Mouse (Mus musculus): ENCODE data around the gene Klhl13. TPM values are rescaled to one million over a fixed set of nuclear protein-coding genes. Genes with fewer than 3 reads are reported as not detected.

Klhl13 gene
- 10.6 and 15.0 TPM in 2 replicates for polyA plus RNA-seq (2015; fragmentation: Nextera tagmentation; extraction: Ambion mirVana)

GRCm38 (mm10) chrX:23364514-23365381 lies at the start of gene Klhl13:
Klhl13 (minus strand) TSS chrX:23365082.
- 12% methylated on average over 38 of the region's 45 CpGs for WGBS (ENCODE audit: insufficient replicate concordance)
- Histone ChIP-seq H3K27ac (ENCODE audit: low read length) (no peak within 1 kb of the TSS), H3K9ac (ENCODE audit: low read depth, low read length) (no peak within 1 kb of the TSS; the same call in 1 of the 2 replicates)

GRCm38 (mm10) chrX:23409296-23410149 lies 44.6 kb upstream of the Klhl13 start:
- H3K4me1 ChIP-seq (ENCODE audit: control insufficient read depth, low read depth, low read length): no peaks in the 10 kb centered on the region
- H3K4me3 ChIP-seq (ENCODE audit: low read depth, low read length): no peak overlapping the region
- H3K27me3 ChIP-seq (ENCODE audit: control insufficient read depth, insufficient read depth, low read depth, low read length): no peaks in the 10 kb centered on the region
- ATAC-seq (ENCODE audit: low read depth): no peak
- H3K4me2 ChIP-seq (ENCODE audit: low read depth, low read length): no peak overlapping the region
- no peaks in the 10 kb centered on the region for H3K36me3 ChIP-seq (ENCODE audit: control insufficient read depth, insufficient read depth)
- H3K27ac ChIP-seq (ENCODE audit: low read length): no peak overlapping the region
- H3K9me3 ChIP-seq (replicated peaks; ENCODE audit: control insufficient read depth, low read length): no peaks in the 10 kb centered on the region
- WGBS (ENCODE audit: insufficient replicate concordance): 31% methylated on average over 4 of the region's 4 CpGs
- no peak overlapping the region for H3K9ac ChIP-seq (ENCODE audit: low read depth, low read length)

More at GRCm38 (mm10) chrX:23364514-23365381, at the start of gene Klhl13:
- H3K9me3 ChIP-seq (replicated peaks; ENCODE audit: control insufficient read depth, low read length): no peaks in the 10 kb centered on the region
- H3K27me3 ChIP-seq (ENCODE audit: control insufficient read depth, insufficient read depth, low read depth, low read length): no peaks in the 10 kb centered on the region
- peak within 1 kb of the TSS; percentile 27; the same call in 1 of the 2 replicates for H3K4me2 ChIP-seq (ENCODE audit: low read depth, low read length)
- H3K4me3 ChIP-seq (ENCODE audit: low read depth, low read length): peak within 1 kb of the TSS; percentile 50
- no peaks in the 10 kb centered on the region for H3K4me1 ChIP-seq (ENCODE audit: control insufficient read depth, low read depth, low read length)
- peak; percentile 83 for ATAC-seq (ENCODE audit: low read depth)
- H3K36me3 ChIP-seq (ENCODE audit: control insufficient read depth, insufficient read depth): no peaks in the 10 kb centered on the region

GRCm38 (mm10) chrX:23388716-23389115 lies 23.8 kb upstream of the Klhl13 start:
- Histone ChIP-seq H3K9ac (ENCODE audit: low read depth, low read length) (no peak overlapping the region), H3K9me3 (replicated peaks; ENCODE audit: control insufficient read depth, low read length) (no peaks in the 10 kb centered on the region), H3K4me2 (ENCODE audit: low read depth, low read length) (no peak overlapping the region), H3K4me1 (ENCODE audit: control insufficient read depth, low read depth, low read length) (no peaks in the 10 kb centered on the region), H3K27ac (ENCODE audit: low read length) (no peak overlapping the region), H3K27me3 (ENCODE audit: control insufficient read depth, insufficient read depth, low read depth, low read length) (no peaks in the 10 kb centered on the region), H3K36me3 (ENCODE audit: control insufficient read depth, insufficient read depth) (no peaks in the 10 kb centered on the region), H3K4me3 (ENCODE audit: low read depth, low read length) (no peak overlapping the region)
- no peak; the same call in 1 of the 2 replicates for ATAC-seq (ENCODE audit: low read depth)
- whole genome bisulfite sequencing (ENCODE audit: insufficient replicate concordance): 27% methylated on average over 4 of the region's 4 CpGs

- Histone ChIP-seq H3K36me3 (ENCODE audit: control insufficient read depth, insufficient read depth) (no peaks in the 10 kb centered on the region), H3K4me2 (ENCODE audit: low read depth, low read length) (no peak overlapping the region), H3K27ac (ENCODE audit: low read length) (no peak overlapping the region), H3K9me3 (replicated peaks; ENCODE audit: control insufficient read depth, low read length) (no peaks in the 10 kb centered on the region), H3K9ac (ENCODE audit: low read depth, low read length) (no peak overlapping the region), H3K27me3 (ENCODE audit: control insufficient read depth, insufficient read depth, low read depth, low read length) (no peaks in the 10 kb centered on the region), H3K4me3 (ENCODE audit: low read depth, low read length) (no peak overlapping the region), H3K4me1 (ENCODE audit: control insufficient read depth, low read depth, low read length) (no peaks in the 10 kb centered on the region)
- WGBS (ENCODE audit: insufficient replicate concordance): 60% methylated on average over 6 of the region's 6 CpGs
- ATAC-seq (ENCODE audit: low read depth): no peak
Observed at GRCm38 (mm10) chrX:23363441-23363840, 1.4 kb downstream of the Klhl13 start.

GRCm38 (mm10) chrX:23360446-23360845 lies 4.4 kb downstream of the Klhl13 start:
- Histone ChIP-seq H3K4me1 (ENCODE audit: control insufficient read depth, low read depth, low read length) (no peaks in the 10 kb centered on the region), H3K4me2 (ENCODE audit: low read depth, low read length) (no peak overlapping the region), H3K9me3 (replicated peaks; ENCODE audit: control insufficient read depth, low read length) (no peaks in the 10 kb centered on the region), H3K27me3 (ENCODE audit: control insufficient read depth, insufficient read depth, low read depth, low read length) (no peaks in the 10 kb centered on the region), H3K4me3 (ENCODE audit: low read depth, low read length) (no peak overlapping the region), H3K36me3 (ENCODE audit: control insufficient read depth, insufficient read depth) (no peaks in the 10 kb centered on the region), H3K9ac (ENCODE audit: low read depth, low read length) (no peak overlapping the region), H3K27ac (ENCODE audit: low read length) (no peak overlapping the region)
- WGBS (ENCODE audit: insufficient replicate concordance): 62% methylated on average over 3 of the region's 3 CpGs
- no peak for ATAC-seq (ENCODE audit: low read depth)

GRCm38 (mm10) chrX:23350083-23350482 lies 14.8 kb downstream of the Klhl13 start:
- H3K9me3 ChIP-seq (replicated peaks; ENCODE audit: control insufficient read depth, low read length): no peaks in the 10 kb centered on the region
- H3K4me2 ChIP-seq (ENCODE audit: low read depth, low read length): no peak overlapping the region
- no peaks in the 10 kb centered on the region for H3K36me3 ChIP-seq (ENCODE audit: control insufficient read depth, insufficient read depth)
- WGBS (ENCODE audit: insufficient replicate concordance): 43% methylated on average over 1 of the region's 1 CpGs
- no peaks in the 10 kb centered on the region for H3K4me1 ChIP-seq (ENCODE audit: control insufficient read depth, low read depth, low read length)
- no peak for ATAC-seq (ENCODE audit: low read depth)
- no peak overlapping the region for H3K27ac ChIP-seq (ENCODE audit: low read length)
- H3K4me3 ChIP-seq (ENCODE audit: low read depth, low read length): no peak overlapping the region
- H3K27me3 ChIP-seq (ENCODE audit: control insufficient read depth, insufficient read depth, low read depth, low read length): no peaks in the 10 kb centered on the region
- no peak overlapping the region for H3K9ac ChIP-seq (ENCODE audit: low read depth, low read length)

- Histone ChIP-seq H3K9me3 (replicated peaks; ENCODE audit: control insufficient read depth, low read length) (no peaks in the 10 kb centered on the region), H3K27me3 (ENCODE audit: control insufficient read depth, insufficient read depth, low read depth, low read length) (no peaks in the 10 kb centered on the region), H3K36me3 (ENCODE audit: control insufficient read depth, insufficient read depth) (no peaks in the 10 kb centered on the region), H3K4me1 (ENCODE audit: control insufficient read depth, low read depth, low read length) (no peaks in the 10 kb centered on the region), H3K27ac (ENCODE audit: low read length) (no peak overlapping the region), H3K4me2 (ENCODE audit: low read depth, low read length) (no peak overlapping the region), H3K9ac (ENCODE audit: low read depth, low read length) (no peak overlapping the region), H3K4me3 (ENCODE audit: low read depth, low read length) (no peak overlapping the region)
- no peak for ATAC-seq (ENCODE audit: low read depth)
- WGBS (ENCODE audit: insufficient replicate concordance): 42% methylated on average over 1 of the region's 1 CpGs
Observed at GRCm38 (mm10) chrX:23328116-23328515, 36.8 kb downstream of the Klhl13 start.

DNA sequence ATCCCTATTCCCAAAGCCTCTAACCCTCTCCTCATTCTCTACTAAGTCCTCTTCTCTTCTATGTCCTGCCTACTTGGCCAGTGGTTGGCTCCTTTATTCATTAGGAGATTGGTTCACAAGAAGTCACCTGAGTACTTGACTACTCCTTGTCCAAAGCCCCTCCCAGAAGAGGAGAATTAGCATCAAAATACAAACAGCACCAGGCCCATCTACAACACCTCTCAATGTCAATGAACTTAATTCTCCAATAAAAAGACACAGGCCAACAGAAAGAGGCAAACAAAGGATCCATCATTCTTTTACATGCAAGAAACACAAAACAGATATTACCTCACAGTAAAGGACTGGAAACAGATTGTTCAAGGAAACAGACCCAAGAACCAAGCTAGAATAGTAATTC lies 46.0 kb downstream of the Klhl13 start:
- no peaks in the 10 kb centered on the region for H3K4me1 ChIP-seq (ENCODE audit: control insufficient read depth, low read depth, low read length)
- ATAC-seq (ENCODE audit: low read depth): no peak
- H3K4me2 ChIP-seq (ENCODE audit: low read depth, low read length): no peak overlapping the region
- H3K27ac ChIP-seq (ENCODE audit: low read length): no peak overlapping the region
- no peak overlapping the region for H3K4me3 ChIP-seq (ENCODE audit: low read depth, low read length)
- H3K27me3 ChIP-seq (ENCODE audit: control insufficient read depth, insufficient read depth, low read depth, low read length): no peaks in the 10 kb centered on the region
- no peaks in the 10 kb centered on the region for H3K36me3 ChIP-seq (ENCODE audit: control insufficient read depth, insufficient read depth)
- no peak overlapping the region for H3K9ac ChIP-seq (ENCODE audit: low read depth, low read length)
- H3K9me3 ChIP-seq (replicated peaks; ENCODE audit: control insufficient read depth, low read length): no peaks in the 10 kb centered on the region
